Mouse (Mus musculus): ENCODE measurements around the gene Padi1. TPM values are rescaled to one million over a fixed set of nuclear protein-coding genes. Genes with fewer than 3 reads are reported as not detected.

Padi1 gene
- polyA plus RNA-seq, 1 experiment from 2014 or later, result 0.02 TPM

DNA sequence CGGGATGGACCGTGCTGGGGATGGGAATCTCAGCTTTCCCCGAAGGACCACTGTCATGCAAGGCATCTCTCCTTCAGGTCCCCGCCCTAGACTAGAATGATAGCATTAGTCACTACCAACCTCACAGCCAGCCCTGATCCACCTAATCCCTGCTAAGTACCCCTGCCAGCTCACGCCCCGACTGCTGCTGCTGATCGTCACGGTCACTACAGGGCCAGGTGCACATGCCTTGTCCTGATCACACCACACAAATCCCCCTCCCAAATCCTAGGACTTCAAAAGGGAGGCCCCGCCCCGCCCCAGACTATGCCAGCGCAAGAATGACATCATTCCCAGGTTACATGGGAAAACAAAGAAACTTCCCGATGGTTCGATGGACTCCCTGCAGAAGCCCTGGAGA, 36.2 kb upstream of the Padi1 start:
- Histone ChIP-seq H3K9ac (replicated peaks) (no peak overlapping the region), H3K27ac (ENCODE audit: low read depth) (no peak overlapping the region), H3K4me1 (ENCODE audit: insufficient read depth) (no peaks in the 10 kb centered on the region), H3K4me2 (ENCODE audit: low read depth, low read length) (no peak overlapping the region), H3K36me3 (replicated peaks; ENCODE audit: insufficient read depth, low read length) (no peaks in the 10 kb centered on the region), H3K9me3 (ENCODE audit: low read length) (peaks cover 5% of the 10 kb centered on the region; the same call in 1 of the 2 replicates), H3K27me3 (ENCODE audit: insufficient read depth, low read length) (0 out of 2 replicates have a peak, but pooled peaks cover 3% of the 10 kb centered on the region), H3K4me3 (ENCODE audit: low read depth, low read length) (no peak overlapping the region)
- 89% methylated on average over 13 of the region's 13 CpGs for WGBS (ENCODE audit: insufficient replicate concordance)
- ATAC-seq (no peak), DNase-seq (peak; percentile 9)
- TF ChIP-seq CTCF (IDR thresholded peaks at IDR 0.05; ENCODE audit: low read depth) (no peak), EP300 (IDR thresholded peaks at IDR 0.05; ENCODE audit: low read depth) (no peak)

DNA sequence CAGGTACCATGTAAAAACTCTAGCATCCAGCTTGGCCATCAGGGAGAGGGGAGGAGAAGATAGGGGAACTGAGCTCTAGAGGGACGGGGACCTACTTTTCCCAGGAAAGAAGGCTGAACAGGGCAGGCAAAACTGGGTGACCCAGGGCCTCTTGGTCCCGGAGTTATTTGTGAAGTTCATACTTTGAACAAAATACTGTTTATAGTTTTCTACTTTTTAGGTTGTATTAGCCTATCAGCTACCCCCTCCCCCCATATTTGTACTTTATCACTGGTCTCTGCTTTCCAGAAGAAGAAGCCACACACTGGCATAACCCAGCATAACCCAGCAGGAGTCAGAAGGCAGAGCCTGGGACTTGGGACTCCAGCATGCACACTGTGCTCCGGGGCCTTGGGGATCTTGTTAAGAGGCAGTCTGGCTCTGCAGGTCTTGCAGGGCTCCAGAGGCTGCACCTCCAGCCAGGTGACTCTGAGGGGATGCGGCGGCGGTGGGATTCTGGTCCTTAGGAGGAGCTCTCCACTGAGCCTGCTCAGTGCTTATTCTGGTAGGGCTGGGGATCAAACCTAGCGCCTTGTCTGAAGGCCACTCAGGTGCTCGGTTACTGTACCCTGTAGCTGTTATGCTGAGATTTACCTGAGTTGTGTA, 35.6 kb upstream of the Padi1 start:
- peaks cover 5% of the 10 kb centered on the region; the same call in 1 of the 2 replicates for H3K9me3 ChIP-seq (ENCODE audit: low read length)
- 0 out of 2 replicates have a peak, but pooled peaks cover 3% of the 10 kb centered on the region for H3K27me3 ChIP-seq (ENCODE audit: insufficient read depth, low read length)
- TF ChIP-seq CTCF (IDR thresholded peaks at IDR 0.05; ENCODE audit: low read depth) (no peak), EP300 (IDR thresholded peaks at IDR 0.05; ENCODE audit: low read depth) (no peak)
- WGBS (ENCODE audit: insufficient replicate concordance), result 83% methylated on average over 8 of the region's 8 CpGs
- no peaks in the 10 kb centered on the region for H3K4me1 ChIP-seq (ENCODE audit: insufficient read depth)
- H3K9ac ChIP-seq (replicated peaks), result no peak overlapping the region
- no peaks in the 10 kb centered on the region for H3K36me3 ChIP-seq (replicated peaks; ENCODE audit: insufficient read depth, low read length)
- no peak overlapping the region for H3K4me2 ChIP-seq (ENCODE audit: low read depth, low read length)
- DNase-seq (peak; percentile 11), ATAC-seq (no peak)
- no peak overlapping the region for H3K27ac ChIP-seq (ENCODE audit: low read depth)
- no peak overlapping the region for H3K4me3 ChIP-seq (ENCODE audit: low read depth, low read length)

DNA sequence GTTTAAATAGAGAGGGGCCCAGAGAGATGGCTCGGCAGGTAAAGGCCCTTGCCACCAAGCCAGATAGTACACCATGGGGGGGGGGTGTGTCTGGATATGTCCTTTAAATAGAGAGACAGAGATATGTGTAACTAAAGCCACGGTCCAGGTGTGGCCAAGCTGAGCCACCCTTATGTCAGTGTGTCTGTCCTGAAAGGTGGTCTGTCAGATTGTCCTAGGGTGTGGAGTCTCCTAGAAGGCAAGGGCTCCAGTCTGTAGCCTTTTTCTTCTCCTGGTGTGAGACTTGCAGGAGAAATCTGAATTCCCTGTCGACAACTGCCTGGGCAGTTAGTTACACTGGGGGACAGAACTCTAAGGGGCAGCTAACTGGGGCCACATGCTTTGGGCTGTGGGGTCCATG, 34.6 kb upstream of the Padi1 start:
- Histone ChIP-seq H3K36me3 (replicated peaks; ENCODE audit: insufficient read depth, low read length) (no peaks in the 10 kb centered on the region), H3K9me3 (ENCODE audit: low read length) (peaks cover 5% of the 10 kb centered on the region; the same call in 1 of the 2 replicates), H3K9ac (replicated peaks) (no peak overlapping the region), H3K27ac (ENCODE audit: low read depth) (no peak overlapping the region), H3K4me1 (ENCODE audit: insufficient read depth) (no peaks in the 10 kb centered on the region), H3K27me3 (ENCODE audit: insufficient read depth, low read length) (0 out of 2 replicates have a peak, but pooled peaks cover 3% of the 10 kb centered on the region), H3K4me2 (ENCODE audit: low read depth, low read length) (no peak overlapping the region), H3K4me3 (ENCODE audit: low read depth, low read length) (no peak overlapping the region)
- TF ChIP-seq CTCF (IDR thresholded peaks at IDR 0.05; ENCODE audit: low read depth) (no peak), EP300 (IDR thresholded peaks at IDR 0.05; ENCODE audit: low read depth) (no peak)
- ATAC-seq (no peak), DNase-seq (peak; percentile 6)
- WGBS (ENCODE audit: insufficient replicate concordance), result 77% methylated on average over 3 of the region's 3 CpGs

DNA sequence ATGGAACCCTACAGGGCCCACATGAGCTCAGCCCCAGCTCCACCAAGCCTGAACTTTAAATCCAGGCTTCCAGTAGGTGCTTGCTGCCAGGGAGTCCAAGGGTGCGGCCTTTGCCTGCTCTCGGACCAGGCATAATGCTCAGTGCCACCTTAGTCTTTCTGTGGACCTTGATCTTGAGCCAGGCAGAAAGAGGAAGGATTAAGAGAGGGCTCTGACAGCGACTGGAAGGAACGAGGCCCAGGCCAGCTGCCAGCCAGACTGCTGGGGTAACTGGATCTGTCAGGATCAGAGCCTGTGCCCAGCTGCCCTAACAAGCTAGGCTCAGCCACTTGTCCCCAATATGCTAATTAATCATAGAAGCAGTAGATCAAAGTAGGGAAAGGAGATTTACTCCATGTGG, 34.2 kb upstream of the Padi1 start:
- WGBS (ENCODE audit: insufficient replicate concordance), result 59% methylated on average over 4 of the region's 4 CpGs
- H3K4me1 ChIP-seq (ENCODE audit: insufficient read depth), result no peaks in the 10 kb centered on the region
- H3K36me3 ChIP-seq (replicated peaks; ENCODE audit: insufficient read depth, low read length), result no peaks in the 10 kb centered on the region
- TF ChIP-seq EP300 (IDR thresholded peaks at IDR 0.05; ENCODE audit: low read depth), result no peak
- TF ChIP-seq CTCF (IDR thresholded peaks at IDR 0.05; ENCODE audit: low read depth), result no peak
- H3K27ac ChIP-seq (ENCODE audit: low read depth), result no peak overlapping the region
- DNase-seq (peak; percentile 10), ATAC-seq (no peak)
- no peak overlapping the region for H3K4me3 ChIP-seq (ENCODE audit: low read depth, low read length)
- H3K9ac ChIP-seq (replicated peaks), result no peak overlapping the region
- H3K4me2 ChIP-seq (ENCODE audit: low read depth, low read length), result no peak overlapping the region
- H3K9me3 ChIP-seq (ENCODE audit: low read length), result peaks cover 5% of the 10 kb centered on the region; the same call in 1 of the 2 replicates
- 0 out of 2 replicates have a peak, but pooled peaks cover 3% of the 10 kb centered on the region for H3K27me3 ChIP-seq (ENCODE audit: insufficient read depth, low read length)

DNA sequence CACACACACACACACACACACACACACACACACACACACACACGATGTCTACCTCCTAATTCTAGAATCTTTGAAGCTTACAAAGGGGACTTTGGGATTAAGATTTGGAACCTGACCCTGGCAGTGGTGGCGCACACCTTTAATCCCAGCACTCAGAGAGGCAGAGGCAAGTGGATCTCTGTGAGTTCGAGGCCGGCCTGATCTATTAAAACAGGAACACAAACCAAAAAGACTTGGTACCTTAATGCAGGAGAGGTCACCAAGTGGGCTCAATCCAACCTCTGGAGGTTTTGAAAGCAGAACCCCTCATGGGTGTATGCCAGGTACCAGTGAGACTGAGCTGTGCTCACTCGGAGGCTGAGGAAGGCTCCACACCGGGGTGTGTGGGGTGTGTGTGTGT, 33.5 kb upstream of the Padi1 start:
- Histone ChIP-seq H3K27ac (ENCODE audit: low read depth) (no peak overlapping the region), H3K4me2 (ENCODE audit: low read depth, low read length) (no peak overlapping the region), H3K9me3 (ENCODE audit: low read length) (peaks cover 5% of the 10 kb centered on the region; the same call in 1 of the 2 replicates), H3K27me3 (ENCODE audit: insufficient read depth, low read length) (0 out of 2 replicates have a peak, but pooled peaks cover 3% of the 10 kb centered on the region), H3K4me3 (ENCODE audit: low read depth, low read length) (no peak overlapping the region), H3K4me1 (ENCODE audit: insufficient read depth) (no peaks in the 10 kb centered on the region), H3K36me3 (replicated peaks; ENCODE audit: insufficient read depth, low read length) (no peaks in the 10 kb centered on the region), H3K9ac (replicated peaks) (no peak overlapping the region)
- TF ChIP-seq CTCF (IDR thresholded peaks at IDR 0.05; ENCODE audit: low read depth) (no peak), EP300 (IDR thresholded peaks at IDR 0.05; ENCODE audit: low read depth) (no peak)
- DNase-seq (no peak), ATAC-seq (no peak)
- WGBS (ENCODE audit: insufficient replicate concordance), result 81% methylated on average over 6 of the region's 6 CpGs

DNA sequence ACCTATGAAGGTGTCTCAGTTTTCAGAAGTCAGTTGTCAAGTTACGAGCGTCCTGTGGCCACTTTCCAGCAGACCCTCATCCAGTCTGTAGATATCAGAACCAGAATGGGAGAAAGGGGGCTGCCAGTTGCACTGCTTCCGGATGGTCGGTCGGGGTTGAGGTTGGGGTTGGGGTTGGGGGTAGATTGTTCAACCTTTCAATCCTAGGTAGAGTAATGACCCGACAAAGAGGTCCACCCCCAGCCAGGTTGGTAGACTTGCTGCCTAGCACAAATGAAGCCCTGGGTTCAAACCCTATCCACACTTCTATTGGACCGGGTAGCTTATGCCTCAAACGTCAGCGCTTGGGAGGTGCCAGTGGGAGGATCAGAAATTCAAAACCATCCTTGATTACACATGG, 33.1 kb upstream of the Padi1 start:
- 92% methylated on average over 9 of the region's 9 CpGs for WGBS (ENCODE audit: insufficient replicate concordance)
- Histone ChIP-seq H3K27ac (ENCODE audit: low read depth) (no peak overlapping the region), H3K4me1 (ENCODE audit: insufficient read depth) (no peaks in the 10 kb centered on the region), H3K9ac (replicated peaks) (no peak overlapping the region), H3K4me3 (ENCODE audit: low read depth, low read length) (no peak overlapping the region), H3K27me3 (ENCODE audit: insufficient read depth, low read length) (0 out of 2 replicates have a peak, but pooled peaks cover 3% of the 10 kb centered on the region), H3K4me2 (ENCODE audit: low read depth, low read length) (no peak overlapping the region), H3K9me3 (ENCODE audit: low read length) (peaks cover 5% of the 10 kb centered on the region; the same call in 1 of the 2 replicates), H3K36me3 (replicated peaks; ENCODE audit: insufficient read depth, low read length) (no peaks in the 10 kb centered on the region)
- TF ChIP-seq CTCF (IDR thresholded peaks at IDR 0.05; ENCODE audit: low read depth), result no peak
- no peak for TF ChIP-seq EP300 (IDR thresholded peaks at IDR 0.05; ENCODE audit: low read depth)
- DNase-seq (peak; percentile 7), ATAC-seq (no peak)
